Mouse (Mus musculus) kidney, postnatal 10 days (tissue): ENCODE results near the gene Clk3.

Experiments
- DNase-seq: peaks from one replicate; pipeline ENCODE4 v3.0.0; 2021; ENCODE audit warnings: mixed read lengths

Gene Clk3

DNA sequence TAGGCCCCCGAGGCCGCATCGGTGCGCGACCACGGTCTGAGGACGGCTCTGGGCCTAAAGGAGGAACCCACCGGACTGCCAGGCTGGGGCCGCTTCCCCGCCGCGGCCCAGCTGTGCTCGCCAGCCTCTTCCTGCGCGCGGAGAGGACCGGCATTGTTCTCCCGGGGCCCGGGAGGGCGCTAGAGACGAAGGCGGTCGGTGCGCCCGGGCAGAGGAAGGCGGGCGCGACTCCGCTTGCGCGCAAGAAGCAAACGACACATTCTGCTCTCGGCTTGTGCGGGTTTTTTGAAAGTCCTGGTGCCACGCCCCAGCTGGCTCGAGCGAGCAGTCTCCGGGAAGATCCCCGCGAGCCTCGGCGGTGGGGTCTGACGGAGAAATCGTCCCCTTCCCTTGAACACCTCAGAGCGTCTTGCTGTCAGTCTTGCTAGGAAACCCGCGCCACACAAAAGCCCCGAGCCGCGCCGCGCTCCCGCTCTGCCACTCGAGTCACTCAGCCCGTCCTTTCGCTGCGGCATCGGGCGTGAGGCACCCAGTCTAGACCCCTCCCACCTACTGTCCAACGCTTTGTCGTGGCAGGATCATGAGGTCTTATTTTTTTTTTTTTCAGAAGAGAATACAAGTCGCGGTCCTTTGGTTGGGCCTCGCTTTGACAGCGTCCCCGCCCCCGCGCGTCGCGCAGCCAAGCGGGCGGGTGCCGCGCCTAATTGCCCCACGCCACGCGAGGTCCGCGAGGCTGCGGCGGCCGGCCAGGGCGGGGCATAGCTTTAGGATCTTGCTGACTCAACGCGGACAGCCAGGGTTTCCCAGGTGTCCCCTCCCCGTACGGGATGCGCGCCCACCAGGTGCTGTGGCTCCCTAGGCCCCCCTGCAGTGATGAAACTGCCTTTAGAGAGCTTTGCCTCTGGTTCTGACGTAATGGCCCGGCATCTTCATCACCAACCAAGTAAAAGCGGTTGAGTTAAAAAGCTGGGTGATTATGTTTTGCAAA, at the start of gene Clk3:
Gene Clk3, minus strand, starts transcription at position 497 of the 988 bp plus-strand sequence.
- peak; percentile 86 for DNase-seq

DNA sequence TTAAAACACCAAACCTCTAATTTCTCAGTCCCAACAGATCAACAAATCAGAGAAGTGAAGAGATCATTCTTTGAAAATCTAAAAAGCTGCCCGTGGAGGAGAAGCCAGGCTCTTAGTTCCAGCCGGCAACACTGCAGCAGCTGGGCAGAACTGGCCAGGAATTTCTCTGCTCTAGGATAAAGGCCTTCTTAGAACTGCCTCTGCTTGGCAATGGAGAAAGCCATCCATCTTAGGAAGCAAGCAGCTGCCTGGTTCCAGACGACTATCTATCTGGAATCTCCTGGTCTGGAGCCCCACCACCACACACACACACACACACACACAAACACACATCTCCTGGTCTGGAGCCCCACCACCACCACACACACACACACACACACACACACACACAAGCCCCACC, 49.2 kb upstream of the Clk3 start:
- DNase-seq: no peak

DNA sequence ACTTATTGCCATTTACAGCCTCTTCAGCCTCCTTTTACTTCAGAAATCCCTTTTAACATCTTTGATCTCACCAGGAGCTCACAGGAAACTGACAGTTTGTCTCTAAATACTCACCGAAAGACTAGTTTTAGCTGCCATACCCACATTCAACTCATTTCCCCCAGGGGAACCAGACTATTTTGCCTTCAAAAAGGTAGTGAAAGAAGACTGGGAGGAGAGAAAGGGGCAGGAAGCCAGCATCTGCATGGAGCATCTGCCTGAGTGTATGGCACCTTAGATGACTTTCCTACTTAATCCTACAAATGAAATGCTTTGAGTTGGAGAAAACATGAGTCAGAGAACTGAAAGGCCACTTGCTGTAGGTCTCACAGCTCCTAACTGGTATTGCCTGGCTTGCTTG, 48.4 kb upstream of the Clk3 start:
- no peak for DNase-seq

DNA sequence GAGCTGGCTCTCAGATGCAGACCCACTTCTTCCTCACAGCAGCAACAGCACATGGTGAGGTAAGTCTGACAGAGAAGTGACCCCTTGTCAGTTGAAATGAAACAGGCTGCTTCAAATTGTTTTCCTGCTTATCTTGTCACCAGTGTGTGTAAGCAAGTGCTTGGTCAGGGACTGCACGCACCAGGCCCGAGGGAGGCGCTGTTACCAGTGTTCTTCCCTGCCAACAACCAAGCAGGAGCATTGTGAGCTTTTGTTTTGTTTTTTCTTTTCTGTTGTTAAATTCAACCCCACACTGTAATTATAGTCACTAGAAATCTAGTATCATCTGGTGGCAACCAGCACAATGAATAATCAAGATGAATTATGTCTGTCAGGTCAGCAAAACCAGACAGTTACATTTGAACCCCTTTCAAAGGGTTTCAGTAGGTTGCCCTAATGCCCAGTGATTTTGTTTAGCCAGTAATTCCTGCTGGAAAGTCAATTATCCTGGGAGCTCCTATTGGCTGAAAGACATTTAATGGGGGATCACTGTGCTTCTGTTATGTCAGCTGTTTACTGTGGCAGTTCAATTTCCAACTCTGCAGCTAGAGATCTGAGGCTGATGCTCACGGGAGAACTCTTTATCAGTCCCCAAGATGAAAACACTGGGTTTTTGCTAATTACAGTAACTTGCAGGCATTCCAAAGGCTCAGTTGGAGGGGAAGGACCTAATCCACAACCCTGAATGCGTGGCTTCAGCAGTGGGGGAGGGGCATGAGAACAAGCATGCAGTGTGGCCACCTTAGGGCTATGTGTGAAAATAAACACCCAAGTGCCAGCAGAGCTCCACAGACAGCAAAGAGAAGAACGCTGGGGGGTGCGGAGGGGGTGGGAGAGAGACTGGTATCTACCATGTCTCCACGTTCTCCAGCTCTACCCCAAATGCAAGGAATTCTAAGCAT, 46.4 kb upstream of the Clk3 start:
- no peak for DNase-seq

DNA sequence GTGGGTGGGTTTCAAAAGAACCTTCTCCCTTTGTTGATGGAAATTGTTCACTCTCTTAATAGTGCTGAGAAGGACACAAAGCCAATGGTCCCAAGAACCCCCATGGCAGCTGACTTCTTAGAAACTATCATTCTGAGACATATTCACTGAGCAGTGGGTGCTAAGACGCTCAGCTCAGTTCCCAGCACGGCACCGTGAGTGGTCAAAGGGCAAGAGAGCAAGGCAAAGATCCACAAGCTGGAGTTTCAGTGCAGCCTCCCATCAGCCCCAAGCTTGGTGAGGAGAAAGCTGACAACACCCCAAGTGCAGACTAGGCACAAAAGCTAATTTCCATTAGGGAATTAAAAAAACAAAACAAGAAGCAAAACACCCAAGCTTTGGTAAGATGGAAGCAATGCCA, 45.0 kb upstream of the Clk3 start:
- no peak for DNase-seq

DNA sequence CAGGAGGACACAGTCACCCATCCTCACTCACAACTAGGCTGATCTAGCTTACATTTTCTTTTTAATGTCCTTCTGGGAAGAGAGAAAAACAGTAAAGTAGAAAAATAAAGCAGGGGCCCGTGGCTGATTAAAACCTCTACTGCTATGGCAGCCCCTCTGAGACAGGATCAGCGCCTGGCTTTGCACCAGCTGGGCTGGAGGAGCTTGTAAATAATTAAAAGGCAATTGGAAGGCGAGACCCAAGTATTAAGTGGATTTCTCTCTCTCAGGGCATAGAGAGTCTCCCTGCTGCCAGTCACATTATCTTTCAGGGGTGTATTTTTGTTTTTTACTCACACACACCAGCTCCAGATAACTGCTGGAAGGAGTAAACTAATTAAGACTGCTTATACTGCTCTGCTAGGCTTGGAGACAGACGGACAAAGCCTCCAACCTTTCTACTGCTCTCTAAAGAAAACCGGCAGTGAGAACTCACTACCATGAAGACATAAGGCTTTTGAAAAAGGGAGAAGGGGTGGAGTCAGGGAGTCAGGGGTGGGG, 43.2 kb upstream of the Clk3 start:
- DNase-seq: peak; percentile 44

DNA sequence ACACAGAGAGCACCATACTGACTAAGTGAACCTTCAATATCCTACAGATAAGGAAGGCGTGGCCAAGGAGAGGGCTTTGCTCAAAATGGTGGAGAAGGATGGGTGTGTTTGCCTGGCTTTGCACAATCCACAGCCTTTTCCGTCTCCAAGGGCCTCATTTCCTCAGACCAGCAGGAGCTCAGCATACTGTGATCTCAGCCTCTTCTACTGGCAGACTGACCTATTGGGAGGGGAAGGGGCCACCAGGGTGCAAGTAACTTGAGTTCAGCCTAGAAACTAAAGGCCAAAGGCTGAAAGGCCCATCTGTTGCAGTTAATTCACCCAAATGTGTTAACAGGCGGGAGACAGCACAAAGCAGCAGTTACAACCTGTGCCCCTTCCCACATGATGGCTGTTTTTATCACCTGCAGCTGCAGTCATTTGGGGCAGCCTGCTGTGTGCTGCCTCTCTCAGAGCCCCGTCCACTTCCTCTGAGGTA, 41.6 kb upstream of the Clk3 start:
- no peak for DNase-seq

DNA sequence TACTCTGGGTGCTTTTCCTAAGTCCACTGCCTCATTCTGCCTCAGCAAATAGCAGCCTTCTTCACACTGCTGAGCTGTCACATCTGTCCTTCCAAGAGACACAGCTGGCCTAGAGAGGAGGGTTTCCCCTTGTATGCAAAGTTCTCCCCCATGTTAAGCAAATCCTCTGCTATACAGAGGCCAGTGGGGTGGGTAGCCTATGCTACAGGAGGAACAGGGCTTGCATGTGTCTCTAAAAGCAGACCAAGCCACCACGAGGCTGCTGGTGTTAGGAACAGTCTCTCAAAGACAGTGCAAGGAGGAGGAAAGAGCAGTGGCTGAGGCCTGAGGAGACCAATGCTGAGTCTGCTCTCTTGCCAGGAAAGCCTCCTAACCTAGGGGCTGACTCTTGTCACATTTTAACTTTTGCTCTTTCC, 40.4 kb upstream of the Clk3 start:
- peak; percentile 20 for DNase-seq

DNA sequence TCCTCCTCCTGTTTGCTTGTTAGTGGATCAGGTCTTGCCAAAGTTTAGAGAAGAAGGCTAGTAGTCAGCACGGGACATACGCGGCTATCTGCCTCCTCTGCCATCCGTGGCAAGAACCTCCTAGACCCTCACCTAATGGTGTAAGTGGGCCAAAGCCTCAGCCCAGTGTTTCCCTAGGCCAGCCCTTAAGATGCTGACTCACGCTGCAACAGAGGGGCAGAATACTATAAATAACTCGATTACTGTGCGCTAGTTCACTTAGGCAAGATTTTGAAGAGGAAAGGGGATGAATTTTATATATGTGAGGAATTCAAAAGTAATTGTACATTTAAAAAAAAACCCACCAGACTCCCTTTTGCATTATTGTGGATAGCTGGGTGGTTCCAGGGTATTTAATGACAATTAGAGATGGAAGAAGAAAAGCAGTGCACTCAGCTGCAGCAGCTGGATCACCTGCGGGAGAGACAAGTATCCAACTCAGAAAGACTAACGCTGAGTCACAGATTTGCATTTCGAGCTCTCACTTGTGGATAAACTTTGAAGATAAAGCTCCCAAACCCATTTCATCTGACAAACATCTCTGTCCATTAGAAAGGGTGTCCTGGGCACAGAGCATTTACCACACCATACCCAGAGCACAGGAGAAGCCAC, 39.6 kb upstream of the Clk3 start:
- DNase-seq: no peak

DNA sequence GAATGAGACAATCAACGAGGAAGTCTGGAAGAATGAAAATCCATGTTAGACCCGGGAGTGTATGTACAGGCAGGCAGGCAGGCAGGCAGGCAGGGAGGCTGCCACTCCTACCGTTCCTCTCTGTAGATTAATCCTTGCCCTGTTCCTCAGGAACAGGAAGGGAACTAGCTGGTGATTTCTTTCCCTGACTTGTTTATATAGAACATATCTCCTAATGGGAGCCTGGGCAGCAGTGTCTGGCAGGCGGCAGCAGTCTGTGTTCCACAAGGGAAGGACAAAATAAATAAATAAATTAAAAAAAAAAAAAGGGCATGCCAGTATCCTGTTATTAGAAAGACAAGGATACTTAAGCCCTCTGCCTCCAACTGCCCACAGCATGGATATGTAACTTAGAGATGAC, 38.2 kb upstream of the Clk3 start:
- no peak for DNase-seq

DNA sequence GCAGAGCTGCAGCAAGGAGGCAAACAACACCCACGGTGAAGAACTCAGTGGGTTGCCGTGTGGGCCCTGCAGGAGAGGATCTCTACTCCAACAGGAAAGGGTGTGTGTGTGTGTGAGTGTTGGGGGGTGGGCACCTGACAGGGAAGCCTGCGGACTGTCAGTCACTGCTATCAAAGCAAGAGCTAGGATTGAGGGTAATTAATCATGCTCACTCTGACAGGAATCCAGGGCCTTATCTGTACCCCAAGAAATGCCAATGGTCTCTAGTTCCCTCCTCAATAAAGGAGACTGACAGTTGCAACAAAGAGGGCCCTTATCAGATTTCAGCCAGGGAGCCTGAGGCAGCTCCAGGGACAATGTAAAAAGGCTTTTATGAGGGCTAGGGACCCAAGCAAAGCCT, 37.4 kb upstream of the Clk3 start:
- no peak for DNase-seq

DNA sequence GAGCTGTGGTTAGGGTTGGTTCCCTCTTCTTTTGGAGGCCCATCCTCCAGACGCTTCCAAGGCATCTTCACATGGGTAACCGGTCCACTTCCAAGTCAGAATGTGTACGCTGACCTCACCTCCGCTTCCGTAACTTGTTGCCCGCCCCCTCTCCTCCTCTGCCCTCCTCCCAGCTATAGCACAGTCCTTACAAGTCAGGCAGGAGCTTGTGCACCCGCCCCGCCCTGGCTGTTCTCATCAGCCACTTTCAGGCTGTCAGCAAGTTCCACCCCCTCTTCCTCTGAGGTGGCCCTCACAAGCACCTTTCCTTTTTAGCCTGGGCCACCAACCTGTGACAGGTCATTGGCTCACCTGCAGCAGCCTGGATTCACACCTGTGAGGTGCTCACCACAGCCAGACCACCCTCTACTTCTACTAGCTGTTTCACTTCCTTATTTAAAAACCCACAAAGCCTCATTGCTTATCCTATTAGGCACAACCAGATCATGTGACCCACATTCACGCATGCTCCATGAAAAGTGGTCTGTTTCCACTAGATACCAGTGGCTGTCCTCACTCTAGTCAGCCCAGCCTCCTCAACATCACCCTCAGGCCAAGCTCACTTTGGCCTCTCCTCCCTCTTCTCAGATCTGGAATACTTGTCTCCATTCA, 34.8 kb upstream of the Clk3 start:
- no peak for DNase-seq

DNA sequence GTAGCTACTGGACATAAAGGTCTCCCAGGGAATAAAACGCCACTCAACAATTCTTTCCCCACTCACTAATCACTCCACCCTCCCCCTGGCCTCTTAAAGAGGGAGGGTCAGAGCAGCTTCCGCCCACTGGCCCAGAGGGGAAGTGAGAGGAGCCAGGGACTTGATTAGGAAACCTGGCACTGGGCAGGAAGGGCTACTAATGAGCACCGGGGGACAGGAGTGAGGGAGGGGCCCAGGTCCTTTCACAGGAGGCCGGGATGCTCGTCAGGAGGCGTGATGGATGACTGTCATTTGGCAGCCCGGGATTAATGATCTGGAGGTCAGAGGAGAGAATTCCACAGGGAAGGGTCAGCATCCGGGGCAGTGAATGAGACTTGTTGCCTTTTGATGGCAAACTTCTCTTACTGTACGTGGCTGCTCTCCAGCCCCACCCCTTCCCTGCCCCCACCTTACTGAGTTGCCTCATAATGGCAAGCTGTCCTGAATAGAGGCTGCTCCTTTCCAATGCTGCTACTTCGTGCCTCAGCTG, 33.1 kb upstream of the Clk3 start:
- peak; percentile 64 for DNase-seq

DNA sequence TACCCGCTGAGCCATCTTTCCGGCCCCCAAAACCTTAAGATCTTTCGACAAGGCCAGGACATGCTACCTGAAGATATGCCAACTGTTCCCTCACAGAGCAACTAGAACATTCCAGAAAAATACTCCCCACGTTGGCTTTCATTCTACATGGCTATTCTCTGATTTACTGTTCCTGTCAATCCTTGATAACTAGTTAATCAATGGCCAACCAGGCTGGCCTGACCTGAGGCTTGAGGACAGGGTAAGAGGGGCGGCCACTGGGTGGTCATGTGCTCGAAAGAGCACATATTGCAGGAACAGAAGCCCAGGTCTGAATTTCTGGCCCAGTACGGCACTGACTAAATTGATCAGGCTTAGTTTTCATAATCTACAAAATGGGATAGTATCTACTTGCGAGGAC, 31.8 kb upstream of the Clk3 start:
- no peak for DNase-seq

DNA sequence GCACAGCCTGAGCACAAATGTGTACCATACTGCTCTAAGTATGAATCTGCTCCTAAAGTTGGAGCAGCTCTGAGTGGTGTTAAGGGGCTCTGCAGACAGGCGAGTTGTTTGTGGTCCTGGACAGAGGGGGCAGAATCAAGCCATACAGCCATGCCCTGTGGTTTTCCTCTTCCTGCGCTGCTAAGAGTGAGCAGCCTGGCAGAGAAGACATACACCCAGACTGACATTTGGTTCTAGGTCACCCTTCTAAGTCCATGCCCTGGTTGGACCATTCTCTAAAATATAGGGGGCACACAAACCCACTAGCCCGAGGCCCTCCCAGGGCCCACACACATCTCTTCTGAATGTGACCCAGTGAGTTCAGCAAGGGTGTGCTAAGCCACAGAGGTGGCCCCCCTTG, 24.1 kb upstream of the Clk3 start:
- DNase-seq: no peak

DNA sequence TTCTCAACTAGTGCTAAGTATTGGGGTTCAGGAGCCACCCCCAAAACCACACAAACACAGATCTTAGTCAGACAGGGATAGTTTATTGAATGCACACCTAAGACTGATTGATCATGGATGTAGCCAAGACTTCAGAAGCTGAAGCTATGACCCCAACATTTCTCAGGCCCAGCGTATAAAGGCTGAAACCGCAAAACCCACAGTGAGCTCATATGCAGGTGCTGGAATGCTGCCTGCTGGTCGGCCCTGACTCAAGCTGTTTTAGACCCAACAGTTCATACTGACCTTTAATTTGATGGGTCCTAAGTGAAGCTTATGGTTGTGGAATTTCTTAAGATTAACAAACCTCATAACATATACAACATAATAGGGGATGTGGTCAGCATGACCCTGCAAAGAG, 17.0 kb upstream of the Clk3 start:
- DNase-seq: no peak

DNA sequence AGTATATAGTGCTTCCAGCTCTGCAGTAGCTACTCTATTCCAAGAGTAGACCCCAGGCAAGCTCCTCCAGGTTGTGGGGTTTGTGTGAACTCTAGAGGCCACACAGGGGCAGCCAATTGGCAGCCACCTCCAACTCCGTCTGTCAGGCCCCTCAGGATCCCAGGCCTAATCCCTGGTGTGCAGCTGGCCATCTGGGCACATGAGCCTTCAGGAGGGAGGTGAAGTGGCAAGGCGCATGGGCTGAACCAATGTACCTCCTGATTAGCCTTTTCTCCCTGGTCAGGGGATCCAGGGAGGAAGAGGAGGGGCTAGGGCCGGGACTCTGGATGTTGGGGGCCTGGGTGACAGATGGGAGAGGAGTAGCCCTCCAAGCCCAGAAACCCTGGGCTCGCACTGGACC, 10.1 kb upstream of the Clk3 start:
- no peak for DNase-seq

DNA sequence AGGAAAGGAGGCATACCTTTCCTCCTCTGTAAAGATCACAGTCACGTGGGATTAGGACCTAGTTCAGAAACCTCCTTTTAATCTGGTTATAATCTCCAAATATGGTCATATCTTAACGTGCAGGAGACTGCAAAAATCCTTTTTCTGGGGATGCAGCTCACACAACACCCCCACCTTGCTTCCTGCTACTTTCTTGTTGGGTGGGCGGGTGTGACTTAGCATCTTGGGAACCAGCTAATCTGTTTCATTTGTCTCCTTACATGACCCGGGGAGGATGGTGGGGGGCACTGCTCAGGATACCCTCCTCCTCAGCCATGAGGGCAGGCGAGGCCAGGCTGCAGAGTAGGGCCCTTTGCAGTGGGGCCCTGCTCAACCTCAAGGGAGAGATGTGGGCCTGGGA, 9.4 kb upstream of the Clk3 start:
- no peak for DNase-seq

DNA sequence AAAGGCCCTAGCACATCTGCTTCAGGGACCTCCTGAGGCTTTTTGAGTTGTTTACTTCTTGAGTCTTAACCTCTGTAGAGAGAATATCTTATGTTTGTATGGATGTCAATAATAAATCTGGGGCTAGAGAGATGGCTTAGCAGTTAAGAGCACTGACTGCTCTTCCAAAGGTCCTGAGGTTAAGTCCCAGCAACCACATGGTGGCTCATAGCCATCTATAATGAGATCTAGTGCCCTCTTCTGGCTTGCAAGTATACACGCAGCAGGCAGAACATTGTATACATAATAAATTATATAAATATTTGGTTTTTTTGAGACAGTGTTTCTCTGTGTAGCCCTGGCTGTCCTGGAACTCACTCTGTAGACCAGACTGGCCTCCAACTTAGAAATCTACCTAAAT, 8.5 kb upstream of the Clk3 start:
- no peak for DNase-seq

DNA sequence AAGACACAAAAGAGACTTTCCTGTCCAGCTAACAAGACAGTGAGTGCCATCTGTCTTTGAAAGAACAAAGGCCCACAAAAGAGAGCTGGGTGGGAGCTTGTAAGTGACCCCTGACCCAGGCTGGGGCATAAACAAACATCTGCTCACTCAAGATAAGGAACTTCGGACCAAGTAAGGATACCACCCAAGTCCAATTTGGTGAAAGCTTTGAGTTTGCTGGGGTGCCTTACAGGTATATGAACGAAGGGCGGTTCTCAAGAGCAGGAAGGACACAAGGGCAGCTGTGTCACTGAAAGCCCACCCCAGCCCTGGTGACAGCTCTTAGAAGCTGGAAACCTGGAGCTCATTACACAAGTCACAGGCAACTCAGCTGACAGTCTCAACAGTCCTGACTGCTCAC, 8.1 kb upstream of the Clk3 start:
- no peak for DNase-seq

DNA sequence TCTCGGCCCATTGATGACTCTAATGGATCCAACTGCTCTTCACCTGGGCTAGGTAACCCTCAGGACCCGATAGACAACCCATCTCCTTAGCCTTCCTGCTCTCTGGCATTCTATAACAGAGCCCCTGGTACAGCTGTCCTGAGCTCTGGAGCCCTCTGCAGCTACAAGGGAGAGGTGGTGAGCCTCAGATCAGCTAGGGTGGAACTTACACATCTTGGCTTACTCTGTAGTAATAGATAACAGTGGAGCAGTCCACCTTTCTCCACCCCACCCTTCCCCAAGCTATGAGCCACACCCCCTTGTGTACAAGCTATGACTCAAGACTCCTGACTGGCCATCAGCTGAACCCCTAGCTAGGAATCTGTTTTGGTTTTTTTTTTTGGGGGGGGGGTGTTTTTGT, 5.2 kb upstream of the Clk3 start:
- DNase-seq: no peak

DNA sequence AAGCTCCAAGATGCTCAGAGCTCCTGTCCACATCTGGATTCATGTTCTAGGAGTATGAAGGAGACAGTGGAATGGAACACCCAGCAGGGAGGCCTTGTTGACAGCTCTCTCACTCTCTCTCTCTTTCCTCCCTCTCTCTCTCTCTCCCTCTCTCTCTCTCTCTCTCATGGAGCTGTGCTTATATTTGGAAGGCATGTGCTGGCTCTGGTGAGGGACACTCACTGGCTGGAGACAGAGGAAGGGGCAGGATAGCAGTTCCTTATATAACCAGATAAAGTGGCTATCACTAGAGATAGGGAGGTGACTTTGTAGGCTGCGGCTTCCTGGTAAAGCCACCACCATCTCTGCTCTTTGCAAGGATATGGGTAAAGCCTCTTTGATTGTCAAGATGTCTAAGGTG, 4.6 kb upstream of the Clk3 start:
- no peak for DNase-seq
